Mouse (Mus musculus) liver, embryonic 14.5 days (tissue): ENCODE measurements around the gene Xkrx. TPM values are rescaled to one million over a fixed set of nuclear protein-coding genes. Genes with fewer than 3 reads are reported as not detected.

Experiments
- ATAC-seq: fragments of 200-750 bp; cut with Nextera tagmentation; 2 replicates; pipeline ENCODE4 v1.8.0; 2017; ENCODE audit warnings: moderate number of reproducible peaks, mild to moderate bottlenecking, moderate library complexity; ENCODE audit not compliant: insufficient read depth
- DNase-seq, 3 experiments: peaks; one replicate each; pipeline ENCODE4 v3.0.0-alpha.2; 2012 to 2013; ENCODE audit warnings: low read depth in 3 of 3, low spot score in 3 of 3
- H3K27ac ChIP-seq: fragments of 300-500 bp; sonication (generic); 2 replicates; pipeline ENCODE4 v1.5.1; 2014; ENCODE audit warnings: moderate library complexity, mild to moderate bottlenecking, control low read depth, inconsistent platforms
- H3K27me3 ChIP-seq: fragments of 300-500 bp; sonication (generic); 2 replicates; pipeline ENCODE4 v1.6.1; 2014; ENCODE audit warnings: mild to moderate bottlenecking, low read length, moderate library complexity; ENCODE audit not compliant: control insufficient read depth, insufficient read depth
- H3K36me3 ChIP-seq: fragments of 300-500 bp; sonication (generic); replicated peaks from 2 replicates; pipeline ENCODE4 v1.6.1; 2014; ENCODE audit warnings: low read depth; ENCODE audit not compliant: control insufficient read depth, insufficient read depth
- H3K4me1 ChIP-seq, 2 experiments: fragments of 200-500 bp in 1 of 2; fragments of 300-500 bp in 1 of 2; sonication (generic) in 1 of 2; replicated peaks; 2 replicates each; pipeline ENCODE4 v1.6.1; 2012 to 2014; ENCODE audit warnings: antibody characterized with exemption in 1 of 2, inconsistent platforms in 1 of 2, low read length in 1 of 2; ENCODE audit not compliant: control insufficient read depth in 2 of 2, insufficient read depth in 2 of 2
- H3K4me2 ChIP-seq: fragments of 300-500 bp; sonication (generic); 2 replicates; pipeline ENCODE4 v1.6.1; 2014; ENCODE audit warnings: low read depth, mild to moderate bottlenecking, control low read depth, moderate library complexity
- H3K4me3 ChIP-seq, 2 experiments: fragments of 200-500 bp in 1 of 2; fragments of 300-500 bp in 1 of 2; sonication (generic) in 1 of 2; 2 replicates each; pipeline ENCODE4 v1.5.1; 2012 to 2014; ENCODE audit warnings: low read depth in 2 of 2, low read length in 2 of 2, mild to moderate bottlenecking in 2 of 2, control low read depth in 1 of 2, inconsistent platforms in 1 of 2, moderate library complexity in 1 of 2; ENCODE audit not compliant: insufficient read depth in 1 of 2
- H3K9ac ChIP-seq: fragments of 300-500 bp; sonication (generic); replicated peaks from 2 replicates; pipeline ENCODE4 v1.6.1; 2014; ENCODE audit warnings: mild to moderate bottlenecking, control low read depth, moderate library complexity
- H3K9me3 ChIP-seq: fragments of 300-500 bp; sonication (generic); 2 replicates; pipeline ENCODE4 v1.6.1; 2016; ENCODE audit warnings: low read length, mixed read lengths; ENCODE audit not compliant: control insufficient read depth
- CTCF ChIP-seq: IDR thresholded peaks from 2 replicates; pipeline ENCODE4 v1.5.1; 2016; ENCODE audit warnings: antibody characterized with exemption, low read depth, control low read depth
- EP300 ChIP-seq: IDR thresholded peaks from 2 replicates; pipeline ENCODE4 v1.6.1; 2016; ENCODE audit warnings: antibody characterized with exemption, low read depth
- WGBS: fragments of 180-500 bp; shearing (Covaris S2); extraction: QIAGEN DNeasy Blood & Tissue Kit; methylation state at CpG from one replicate; pipeline ENCODE4 v1.1.7; 2014; ENCODE audit not compliant: insufficient replicate concordance; 5-methylcytosine and 5-hydroxymethylcytosine counted together
- polyA plus RNA-seq, 2 experiments: library from polyadenylated mRNA; depleted of rRNA in 1 of 2; stranded (reverse) in 1 of 2; unstranded in 1 of 2; fragments of >200 nt; fragmentation: Nextera tagmentation in 1 of 2; extraction: Ambion mirVana in 1 of 2; gene quantifications; 2 replicates each; pipeline versions ENCODE4 v1.2.1 to v1.2.3; 2012 to 2014

Xkrx gene
- polyA plus RNA-seq, 2 experiments: 0.03 TPM; not detected in 1

- H3K27me3 ChIP-seq: no peaks in the 10 kb centered on the region; the same call in 1 of the 2 replicates
- H3K4me1 ChIP-seq: no peaks in the 10 kb centered on the region
- no peaks in the 10 kb centered on the region for H3K36me3 ChIP-seq
- WGBS: 31% methylated on average over 3 of the region's 3 CpGs
- no peak overlapping the region for H3K4me3 ChIP-seq
- no peak overlapping the region for H3K27ac ChIP-seq
- TF ChIP-seq CTCF: no peak
- TF ChIP-seq EP300: no peak
- no peak overlapping the region for H3K4me2 ChIP-seq
- no peak overlapping the region for H3K9ac ChIP-seq
- DNase-seq: no peak
- H3K9me3 ChIP-seq: no peaks in the 10 kb centered on the region
- ATAC-seq: no peak
Observed at GRCm38 (mm10) chrX:134116417-134116816, 45.5 kb downstream of the Xkrx start.

GRCm38 (mm10) chrX:134111767-134112166 is 50.1 kb downstream of the Xkrx start:
- H3K4me3 ChIP-seq: no peak overlapping the region
- H3K9me3 ChIP-seq: no peaks in the 10 kb centered on the region
- H3K4me1 ChIP-seq: no peaks in the 10 kb centered on the region
- TF ChIP-seq CTCF: no peak
- TF ChIP-seq EP300: no peak
- 31% methylated on average over 3 of the region's 3 CpGs for WGBS
- ATAC-seq (no peak), DNase-seq (no peak)
- H3K4me2 ChIP-seq: no peak overlapping the region
- no peaks in the 10 kb centered on the region for H3K36me3 ChIP-seq
- no peak overlapping the region for H3K9ac ChIP-seq
- no peak overlapping the region for H3K27ac ChIP-seq
- H3K27me3 ChIP-seq: no peaks in the 10 kb centered on the region; the same call in 1 of the 2 replicates

GRCm38 (mm10) chrX:134102641-134103040 is 59.2 kb downstream of the Xkrx start:
- DNase-seq (no peak), ATAC-seq (no peak)
- no peak overlapping the region for H3K4me3 ChIP-seq
- no peaks in the 10 kb centered on the region for H3K4me1 ChIP-seq
- no peak overlapping the region for H3K9ac ChIP-seq
- 36% methylated on average over 2 of the region's 2 CpGs for WGBS
- H3K27me3 ChIP-seq: no peaks in the 10 kb centered on the region
- TF ChIP-seq CTCF: no peak
- no peak for TF ChIP-seq EP300
- H3K4me2 ChIP-seq: no peak overlapping the region
- no peaks in the 10 kb centered on the region for H3K36me3 ChIP-seq
- H3K27ac ChIP-seq: no peak overlapping the region
- H3K9me3 ChIP-seq: no peaks in the 10 kb centered on the region

Other genes with a start within 250 kb of the Xkrx start
- 0.60 and 0.83 TPM in 2 replicates for gene Sytl4, start 180.3 kb downstream of the Xkrx start, polyA plus RNA-seq (2012; rRNA removed)
- gene Sytl4, start 180.3 kb downstream of the Xkrx start, polyA plus RNA-seq (2014; fragmentation: Nextera tagmentation; extraction: Ambion mirVana): 0.55 and 1.1 TPM in 2 replicates
- 10.4 and 12.6 TPM in 2 replicates for gene Cstf2, start 102.9 kb downstream of the Xkrx start, polyA plus RNA-seq (2012; rRNA removed)
- 23.5 and 23.8 TPM in 2 replicates for gene Cstf2, start 102.9 kb downstream of the Xkrx start, polyA plus RNA-seq (2014; fragmentation: Nextera tagmentation; extraction: Ambion mirVana)
- not detected in 2 replicates for gene Arl13a, start 25.4 kb upstream of the Xkrx start, polyA plus RNA-seq (2012; rRNA removed)
- gene Arl13a, start 25.4 kb upstream of the Xkrx start, polyA plus RNA-seq (2014; fragmentation: Nextera tagmentation; extraction: Ambion mirVana): not detected in 2 replicates
- not detected in 2 replicates for gene Nox1, start 59.9 kb upstream of the Xkrx start, polyA plus RNA-seq (2012; rRNA removed)
- 0.06 TPM in 1 of 2 replicates, not detected in the other for gene Nox1, start 59.9 kb upstream of the Xkrx start, polyA plus RNA-seq (2014; fragmentation: Nextera tagmentation; extraction: Ambion mirVana)
- gene Trmt2b, start 114.9 kb upstream of the Xkrx start, polyA plus RNA-seq (2012; rRNA removed): 4.1 and 4.9 TPM in 2 replicates
- 9.5 and 10.0 TPM in 2 replicates for gene Trmt2b, start 114.9 kb upstream of the Xkrx start, polyA plus RNA-seq (2014; fragmentation: Nextera tagmentation; extraction: Ambion mirVana)
- gene Tmem35a, start 133.1 kb upstream of the Xkrx start, polyA plus RNA-seq (2012; rRNA removed): 0.28 and 0.34 TPM in 2 replicates
- 0.18 and 0.45 TPM in 2 replicates for gene Tmem35a, start 133.1 kb upstream of the Xkrx start, polyA plus RNA-seq (2014; fragmentation: Nextera tagmentation; extraction: Ambion mirVana)
- 7.9 and 11.1 TPM in 2 replicates for gene Cenpi, start 146.0 kb upstream of the Xkrx start, polyA plus RNA-seq (2012; rRNA removed)
- gene Cenpi, start 146.0 kb upstream of the Xkrx start, polyA plus RNA-seq (2014; fragmentation: Nextera tagmentation; extraction: Ambion mirVana): 30.5 and 33.8 TPM in 2 replicates
- 0.42 and 0.54 TPM in 2 replicates for gene Drp2, start 242.5 kb upstream of the Xkrx start, polyA plus RNA-seq (2012; rRNA removed)
- gene Drp2, start 242.5 kb upstream of the Xkrx start, polyA plus RNA-seq (2014; fragmentation: Nextera tagmentation; extraction: Ambion mirVana): 0.05 and 0.08 TPM in 2 replicates